Mouse (Mus musculus) E14TG2a.4 (cell line): ENCODE measurements around the gene Hnrnpl.

Source experiments
- CTCF ChIP-seq: conservative IDR thresholded peaks from 2 replicates; pipeline ENCODE4 v1.5.1; 2014; ENCODE audit warnings: low read length
- POU5F1 ChIP-seq: IDR thresholded peaks from 2 replicates; pipeline ENCODE4 v1.6.1; 2014; ENCODE audit warnings: low read length, borderline replicate concordance

DNA sequence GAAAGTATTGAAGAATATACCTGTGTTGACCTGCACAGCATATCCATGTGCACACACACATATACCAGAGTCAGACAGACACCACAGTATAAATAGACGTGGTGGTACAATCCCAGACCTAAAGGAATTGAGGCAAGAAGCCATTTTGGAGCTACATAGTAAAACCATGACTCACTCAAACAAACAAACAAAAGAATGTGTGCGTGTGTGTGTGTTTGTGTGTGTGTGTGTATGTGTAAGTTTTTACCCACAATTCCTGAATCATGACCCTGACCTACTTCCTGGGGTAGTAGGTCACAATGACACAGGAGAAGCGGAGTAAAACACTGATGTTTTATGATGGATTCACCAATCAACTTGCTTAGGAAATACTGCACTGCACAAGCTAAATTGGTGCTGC is 6.9 kb upstream of the Hnrnpl start:
- TF ChIP-seq CTCF, result no peak
- no peak for TF ChIP-seq POU5F1
